17 mouse cellular contexts compared by ENCODE assay signal in the genomic region with DNA sequence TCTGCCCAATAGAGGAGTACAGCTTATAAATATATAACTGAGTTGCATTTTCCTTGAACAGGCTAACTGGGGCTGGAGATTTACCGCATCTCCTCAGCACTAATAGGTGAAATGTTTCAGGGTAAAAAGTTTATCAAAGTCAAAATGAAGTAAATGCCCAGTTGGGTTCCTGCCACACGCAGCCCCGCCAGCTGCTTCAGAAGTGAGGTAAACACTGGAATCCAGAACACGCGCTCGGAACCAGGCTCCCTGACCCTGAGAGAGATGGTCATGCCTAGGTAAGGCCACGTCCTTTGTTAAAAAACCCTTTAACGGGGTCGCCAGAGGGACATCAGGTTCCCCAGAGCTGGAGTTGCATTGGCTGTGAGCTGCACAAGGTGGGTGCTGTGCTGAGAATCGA. TPM values are rescaled to one million over a fixed set of nuclear protein-coding genes. Genes with fewer than 3 reads are reported as not detected.
DNase-seq lines count a peak whose midpoint lies in the region; ATAC-seq and TF ChIP-seq lines count a peak whose summit lies in the region.
"Had no signal": no experiment of that assay in that cellular context is flagged by ENCODE, and none has a peak within 500 bp of the region (broad histone marks: within the 10 kb centered on the region; RNA-seq: fewer than 3 reads in every experiment).

No protein-coding gene starts in this region.

- H3K4me1 ChIP-seq in heart, embryonic 11.5 days (ENCODE audit: control insufficient read depth, insufficient read depth, low read length): peaks cover 18% of the 10 kb centered on the region
- H3K4me1 ChIP-seq in heart, embryonic 15.5 days (replicated peaks): peaks cover 40% of the 10 kb centered on the region
- H3K4me1 ChIP-seq: embryonic facial prominence, embryonic 10.5 days; forebrain, embryonic 13.5 days; hindbrain, embryonic 10.5 days; intestine, embryonic 15.5 days had no signal

- no peak overlapping the region for H3K4me3 ChIP-seq in gastrocnemius, adult 2 months
- no peak overlapping the region for H3K4me3 ChIP-seq in heart, embryonic 11.5 days (ENCODE audit: low read depth, low read length)
- H3K4me3 ChIP-seq in heart, embryonic 15.5 days: no peak overlapping the region
- H3K4me3 ChIP-seq: embryonic facial prominence, embryonic 10.5 days; forebrain, embryonic 13.5 days; hindbrain, embryonic 10.5 days; intestine, embryonic 15.5 days had no signal

- H3K4me2 ChIP-seq in heart, embryonic 11.5 days: no peak overlapping the region
- no peak overlapping the region for H3K4me2 ChIP-seq in heart, embryonic 15.5 days
- H3K4me2 ChIP-seq: forebrain, embryonic 13.5 days; hindbrain, embryonic 14.5 days; intestine, embryonic 15.5 days had no signal

- DNase-seq in gastrocnemius, adult 2 months: no peak
- no peak for DNase-seq in gastrocnemius, postnatal 14 days
- no peak for DNase-seq in heart, adult 18-20 months
- DNase-seq in heart, postnatal 4 days: no peak
- DNase-seq in spleen, postnatal 4 days (ENCODE audit: low spot score in 2 of 2): no peak
- DNase-seq: adrenal gland, postnatal 10 days; cerebellum, adult 18-20 months; cerebellum, postnatal 10 days; forebrain, postnatal 0 days; kidney, adult 18-20 months had no signal

- peaks cover 6% of the 10 kb centered on the region for H3K36me3 ChIP-seq in heart, embryonic 11.5 days (ENCODE audit: control insufficient read depth, insufficient read depth, low read length)
- peaks cover 9% of the 10 kb centered on the region; the same call in 1 of the 2 replicates for H3K36me3 ChIP-seq in heart, embryonic 15.5 days

- H3K27me3 ChIP-seq in heart, embryonic 11.5 days (ENCODE audit: control insufficient read depth, insufficient read depth, low read length): no peaks in the 10 kb centered on the region
- H3K27me3 ChIP-seq in heart, embryonic 15.5 days: no peaks in the 10 kb centered on the region
- H3K27me3 ChIP-seq: forebrain, embryonic 13.5 days; intestine, embryonic 15.5 days had no signal

- no peaks in the 10 kb centered on the region for H3K9me3 ChIP-seq in heart, embryonic 11.5 days (replicated peaks; ENCODE audit: control insufficient read depth, low read length)
- no peaks in the 10 kb centered on the region for H3K9me3 ChIP-seq in heart, embryonic 15.5 days (replicated peaks)
- H3K9me3 ChIP-seq: embryonic facial prominence, embryonic 10.5 days; forebrain, embryonic 13.5 days; hindbrain, embryonic 10.5 days; intestine, embryonic 15.5 days had no signal

- no peak for ATAC-seq in heart, embryonic 11.5 days (replicated peaks; ENCODE audit: insufficient number of reproducible peaks, low FRiP score, low TSS enrichment)
- ATAC-seq in heart, embryonic 15.5 days (replicated peaks; ENCODE audit: insufficient number of reproducible peaks, insufficient read depth, low FRiP score, low read depth): no peak
- ATAC-seq: forebrain, embryonic 13.5 days; forebrain, postnatal 0 days; intestine, embryonic 15.5 days had no signal

- H3K27ac ChIP-seq in gastrocnemius, adult 2 months: peak overlapping the region; percentile 90
- H3K27ac ChIP-seq in heart, embryonic 11.5 days (ENCODE audit: low read depth, low read length): peak overlapping the region; percentile 85
- peak overlapping the region; percentile 89 for H3K27ac ChIP-seq in heart, embryonic 15.5 days
- H3K27ac ChIP-seq: embryonic facial prominence, embryonic 10.5 days; forebrain, embryonic 13.5 days; hindbrain, embryonic 10.5 days; hindbrain, embryonic 14.5 days; intestine, embryonic 15.5 days had no signal

- WGBS in heart, embryonic 11.5 days (ENCODE audit: insufficient replicate concordance): 92% methylated on average over 10 of the region's 10 CpGs
- 94% methylated on average over 10 of the region's 10 CpGs for WGBS in heart, embryonic 15.5 days

- TF ChIP-seq CTCF in gastrocnemius, adult 2 months (IDR thresholded peaks at IDR 0.05): no peak

- intact Hi-C loops in gastrocnemius, adult 2 months (cut with DNase I): no loop called here
- intact Hi-C loops in gastrocnemius, postnatal 14 days (cut with DNase I; ENCODE audit: low total_unique reads): no loop called here

- no peak overlapping the region for H3K9ac ChIP-seq in heart, embryonic 11.5 days (ENCODE audit: low read depth, low read length)
- H3K9ac ChIP-seq in heart, embryonic 15.5 days: no peak overlapping the region
- H3K9ac ChIP-seq: forebrain, embryonic 13.5 days; forebrain, postnatal 0 days; hindbrain, embryonic 14.5 days; intestine, embryonic 15.5 days had no signal

RNA-seq across cellular contexts. Expression of a gene that starts 12.4 kb away (rescaled TPM):
- total RNA-seq in gastrocnemius, adult 2 months (2021): 100 to 1,000 TPM; 159 to 192 TPM
- 10 to 100 TPM; 70.1 to 76.6 TPM for total RNA-seq in gastrocnemius, postnatal 14 days (2021)
- 18.5 and 23.2 TPM in 2 replicates for polyA plus RNA-seq in heart, embryonic 11.5 days (2014; fragmentation: Nextera tagmentation; extraction: Ambion mirVana)
- 100 to 1,000 TPM; 310 to 331 TPM for total RNA-seq in heart, adult 18-20 months (2021)
- polyA plus RNA-seq in heart, embryonic 15.5 days (2015; fragmentation: Nextera tagmentation; extraction: Ambion mirVana): 16.7 and 18.4 TPM in 2 replicates
- total RNA-seq in heart, postnatal 4 days (2021): 100 to 1,000 TPM; 112 to 115 TPM

RNA-seq across cellular contexts. Expression of a gene that starts 39.0 kb away (rescaled TPM):
- 1 to 10 TPM; 6.7 to 7.5 TPM for total RNA-seq in gastrocnemius, adult 2 months (2021)
- 1 to 10 TPM; 6.6 to 8.8 TPM for total RNA-seq in gastrocnemius, postnatal 14 days (2021)
- polyA plus RNA-seq in heart, embryonic 11.5 days (2014; fragmentation: Nextera tagmentation; extraction: Ambion mirVana): 7.1 and 8.6 TPM in 2 replicates
- 10 to 100 TPM; 10.5 to 12.9 TPM for total RNA-seq in heart, adult 18-20 months (2021)
- polyA plus RNA-seq in heart, embryonic 15.5 days (2015; fragmentation: Nextera tagmentation; extraction: Ambion mirVana): 7.2 and 9.6 TPM in 2 replicates
- 10 to 100 TPM; 19.4 to 21.3 TPM for total RNA-seq in heart, postnatal 4 days (2021)

RNA-seq across cellular contexts. Expression of a gene that starts 39.2 kb away (rescaled TPM):
- total RNA-seq in gastrocnemius, adult 2 months (2021): 1 to 10 TPM; 7.6 to 7.8 TPM
- total RNA-seq in gastrocnemius, postnatal 14 days (2021): 1 to 10 TPM; 7.7 to 8.8 TPM
- polyA plus RNA-seq in heart, embryonic 11.5 days (2014; fragmentation: Nextera tagmentation; extraction: Ambion mirVana): 5.4 and 5.9 TPM in 2 replicates
- total RNA-seq in heart, adult 18-20 months (2021): 10 to 100 TPM; 18.4 to 18.7 TPM
- 6.5 and 7.6 TPM in 2 replicates for polyA plus RNA-seq in heart, embryonic 15.5 days (2015; fragmentation: Nextera tagmentation; extraction: Ambion mirVana)
- 10 to 100 TPM; 15.6 to 16.9 TPM for total RNA-seq in heart, postnatal 4 days (2021)
